Mouse (Mus musculus): ENCODE measurements around the gene Crhr2.

The Crhr2 gene

DNA sequence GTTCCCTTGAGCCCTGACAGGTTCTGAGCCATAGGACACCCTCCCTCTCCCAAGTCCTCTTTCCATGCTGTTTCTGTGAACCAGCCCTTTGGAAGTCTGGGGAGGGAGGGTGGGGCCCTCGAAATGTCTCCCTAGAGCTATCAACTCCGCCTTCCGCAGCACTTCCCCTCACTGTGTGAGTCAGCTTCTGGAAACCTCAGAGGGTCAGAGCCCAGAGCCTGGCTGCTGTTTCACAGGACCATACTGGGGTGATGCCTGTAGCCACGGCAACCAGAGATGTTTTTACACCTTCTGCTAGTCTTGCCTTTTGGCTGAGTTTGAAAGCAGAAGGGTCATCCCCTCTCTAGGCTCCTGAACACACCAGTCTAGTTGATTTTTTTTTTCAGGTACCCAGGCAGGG lies 9.8 kb downstream of the Crhr2 start:
- peak; percentile 64 for DNase-seq (ENCODE audit: low read depth, low spot score)

GRCm38 (mm10) chr6:55117325-55118109 lies 15.3 kb downstream of the Crhr2 start:
- no peak for DNase-seq (ENCODE audit: low read depth, low spot score)

- DNase-seq (ENCODE audit: low read depth, low spot score): peak; percentile 80
These were observed 24.5 kb downstream of the Crhr2 start for GRCm38 (mm10) chr6:55108358-55108757.

- no peak for DNase-seq (ENCODE audit: low read depth, low spot score)
These were observed 34.2 kb downstream of the Crhr2 start for GRCm38 (mm10) chr6:55098603-55099002.

DNA sequence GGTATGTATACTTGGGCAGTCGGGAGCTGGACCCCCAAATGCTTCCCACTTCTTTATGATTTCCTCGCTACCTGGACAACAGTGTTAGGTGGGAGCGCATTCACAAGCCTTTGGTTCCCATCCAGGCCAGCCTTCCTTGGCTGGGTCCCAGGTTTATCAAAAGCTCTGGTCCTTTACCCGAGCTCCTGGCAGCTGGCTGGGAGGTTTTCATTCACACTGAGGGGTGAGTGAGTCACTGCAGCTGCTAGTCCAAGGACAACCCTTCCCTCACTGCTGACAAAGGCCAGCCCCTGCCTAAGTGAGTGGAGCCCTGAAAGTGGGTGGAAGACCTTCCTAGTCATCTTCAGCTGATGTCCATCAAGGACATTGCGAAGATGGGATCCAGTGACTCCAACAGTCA lies 34.8 kb downstream of the Crhr2 start:
- peak; percentile 65 for DNase-seq (ENCODE audit: low read depth, low spot score)

- DNase-seq (ENCODE audit: low read depth, low spot score): no peak
These were observed 39.2 kb downstream of the Crhr2 start for GRCm38 (mm10) chr6:55093431-55094146.

DNA sequence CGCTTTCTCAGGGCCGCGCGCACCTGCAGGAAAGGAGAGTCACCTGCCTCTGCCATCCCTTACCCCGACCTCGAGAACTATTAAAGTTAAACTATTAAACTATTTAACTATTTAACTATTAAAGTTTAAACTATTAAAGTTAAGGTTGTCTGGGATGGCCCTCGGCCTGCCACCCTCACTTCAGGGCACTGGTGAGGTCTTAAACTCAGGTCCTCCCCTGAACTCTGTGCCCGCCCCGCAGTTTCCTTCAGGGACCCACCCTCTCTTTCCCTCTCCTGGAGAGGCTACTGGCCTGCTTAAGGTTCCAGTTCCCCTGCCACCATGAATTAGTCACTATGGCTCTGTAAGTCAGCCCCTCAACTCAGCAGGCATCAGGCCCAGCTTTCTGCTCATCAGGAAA lies 41.4 kb downstream of the Crhr2 start:
- DNase-seq (ENCODE audit: low read depth, low spot score): no peak

DNA sequence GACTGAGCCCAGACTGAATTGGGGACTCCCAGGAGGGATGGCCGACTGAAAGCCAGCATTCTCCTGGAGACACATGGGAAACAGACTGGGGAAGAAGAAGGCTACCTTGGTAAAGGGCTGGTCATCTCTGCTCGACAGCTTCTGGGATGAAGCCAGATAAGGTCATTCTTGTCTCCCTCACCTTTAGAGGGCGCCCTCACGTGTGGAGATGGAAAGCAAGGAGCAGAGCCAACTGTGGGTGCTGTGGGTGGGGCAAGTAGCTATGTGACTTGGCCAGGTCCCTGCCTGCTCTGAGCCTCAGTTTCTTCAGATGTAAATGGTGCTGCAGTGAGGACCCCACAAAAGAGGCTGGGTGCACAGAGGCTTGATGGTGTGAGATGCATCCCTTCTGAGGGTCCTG lies 42.2 kb downstream of the Crhr2 start:
- DNase-seq (ENCODE audit: low read depth, low spot score): no peak

- DNase-seq (ENCODE audit: low read depth, low spot score): no peak
These were observed 45.5 kb downstream of the Crhr2 start for GRCm38 (mm10) chr6:55087355-55087754.

DNA sequence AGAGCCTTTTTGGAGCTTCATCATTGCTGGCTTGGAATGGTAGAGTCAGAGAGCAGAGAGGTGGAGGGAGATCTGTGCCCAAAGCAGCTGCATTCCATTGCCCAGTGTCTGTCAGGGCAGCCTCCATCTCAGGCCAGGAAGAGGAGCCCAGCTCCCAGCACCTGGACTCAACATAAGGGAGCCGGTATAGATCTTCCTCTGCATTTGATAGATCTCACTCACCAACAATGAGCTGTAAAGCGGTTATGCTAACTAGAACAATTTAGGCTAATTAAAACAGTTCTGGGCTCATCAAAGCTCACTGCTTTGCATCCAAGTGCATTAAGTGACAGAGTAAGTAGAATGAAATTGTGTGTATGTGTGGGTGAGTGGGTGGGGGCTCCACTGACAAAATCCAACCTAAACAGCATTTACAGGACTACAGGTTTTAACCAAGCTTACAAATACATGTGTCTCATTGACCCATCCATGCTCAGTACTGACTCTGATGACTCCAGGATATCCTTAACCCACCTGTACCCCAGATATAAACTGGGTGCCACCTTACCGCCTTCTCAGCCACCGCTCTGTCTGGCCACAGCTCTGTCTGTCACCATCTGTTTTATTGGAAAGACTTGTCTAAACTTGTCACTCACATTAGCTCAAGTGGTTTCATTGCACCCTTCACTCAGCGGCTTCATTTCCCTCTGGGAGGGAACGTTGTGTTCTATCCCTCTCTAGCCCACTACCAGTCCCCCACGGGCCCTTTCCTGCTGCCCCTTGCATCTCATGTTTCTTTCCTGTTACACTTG lies 50.4 kb downstream of the Crhr2 start:
- DNase-seq (ENCODE audit: low read depth, low spot score): no peak

DNA sequence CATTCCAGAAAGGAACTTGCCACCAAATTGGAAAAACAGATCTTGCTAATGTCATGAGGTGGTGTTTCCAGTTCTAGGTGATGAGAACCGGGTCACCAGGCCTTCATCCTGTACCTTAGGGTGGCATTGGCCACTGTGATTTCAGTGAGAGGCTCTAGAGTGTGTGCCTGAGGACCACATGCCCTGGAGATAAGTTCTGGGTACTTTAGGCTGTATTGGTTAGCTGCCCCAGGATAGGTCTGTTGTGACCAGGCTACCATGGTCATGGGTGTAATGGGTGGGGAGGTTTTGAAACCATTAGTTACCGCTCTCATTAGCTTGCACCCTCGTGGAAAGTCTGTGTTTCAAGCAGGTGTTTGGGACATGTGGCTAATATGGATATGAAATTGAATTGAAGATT lies 51.4 kb downstream of the Crhr2 start:
- DNase-seq (ENCODE audit: low read depth, low spot score): no peak

GRCm38 (mm10) chr6:55076561-55077255 lies 56.1 kb downstream of the Crhr2 start:
- DNase-seq (ENCODE audit: low read depth, low spot score): no peak

DNA sequence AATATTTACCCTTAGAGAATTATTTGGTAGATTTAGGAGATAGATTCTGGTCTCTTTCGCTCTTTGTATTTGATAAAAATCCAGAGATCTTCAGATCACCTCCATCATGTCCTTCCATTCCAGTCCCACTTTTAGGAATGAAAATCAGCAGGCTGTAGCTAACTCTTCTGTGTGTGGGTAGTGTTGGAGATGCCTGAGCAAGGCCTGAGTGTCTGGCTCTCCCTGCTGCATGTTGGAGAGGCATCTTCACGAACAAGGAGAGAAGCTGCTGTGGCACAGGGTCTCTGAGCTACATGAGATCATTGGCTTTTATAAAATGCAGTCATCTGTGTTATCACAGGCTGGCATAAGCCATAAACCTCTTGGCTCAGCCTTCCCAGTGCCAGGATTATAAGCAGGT lies 66.9 kb downstream of the Crhr2 start:
- no peak for DNase-seq (ENCODE audit: low read depth, low spot score)

DNA sequence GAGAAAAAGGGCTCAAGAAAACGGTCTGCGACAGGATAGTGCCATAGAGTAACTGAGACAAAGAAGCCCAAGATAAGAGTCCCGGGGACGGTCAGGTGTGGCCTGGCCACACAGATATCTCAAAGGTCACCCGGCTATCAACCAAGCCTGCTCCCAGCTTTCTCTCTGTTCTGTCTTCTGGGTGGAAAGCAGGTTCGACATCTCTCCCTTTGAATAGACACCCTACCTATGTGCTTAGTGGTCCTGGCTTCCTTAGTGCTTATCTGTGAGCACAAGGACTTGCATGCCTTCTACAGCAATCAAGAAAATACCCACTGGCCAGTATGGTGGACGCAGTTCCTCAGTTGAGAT lies 68.4 kb downstream of the Crhr2 start:
- DNase-seq (ENCODE audit: low read depth, low spot score): no peak

DNA sequence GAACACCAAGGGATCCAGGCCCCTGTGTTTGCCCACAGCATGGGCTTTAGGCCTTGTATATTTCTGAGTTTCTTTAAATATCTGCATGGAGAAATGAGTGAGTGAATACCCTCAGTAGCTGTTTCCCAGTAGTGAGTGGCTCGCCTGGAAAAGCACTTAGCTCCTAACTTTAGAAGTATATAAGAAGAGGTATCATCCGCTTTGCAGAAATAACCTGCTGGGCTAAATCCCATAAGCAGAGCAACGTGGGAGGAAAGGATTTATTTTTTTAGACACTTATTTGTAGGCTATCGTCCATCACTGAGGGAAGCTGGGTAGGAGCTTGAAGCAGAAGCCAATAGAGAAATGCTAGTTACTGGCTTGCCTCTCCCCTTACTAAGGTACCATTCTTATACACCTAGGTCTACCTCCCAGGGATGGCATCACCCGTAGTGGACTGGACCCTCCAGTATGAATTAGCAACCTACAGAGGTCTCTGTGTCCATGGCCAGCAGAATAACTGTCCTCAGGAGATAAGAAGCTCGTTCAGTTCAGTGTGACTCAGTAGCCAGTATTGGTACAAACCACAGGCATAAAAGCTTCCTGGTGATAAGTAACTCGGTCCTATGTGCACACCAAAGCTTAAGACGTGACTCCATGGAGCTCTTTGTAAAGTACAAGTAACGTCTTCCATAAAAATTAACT lies 68.9 kb downstream of the Crhr2 start:
- DNase-seq (ENCODE audit: low read depth, low spot score): no peak

GRCm38 (mm10) chr6:55062200-55062599 lies 70.6 kb downstream of the Crhr2 start:
- no peak for DNase-seq (ENCODE audit: low read depth, low spot score)

- no peak for DNase-seq (ENCODE audit: low read depth, low spot score)
These were observed 71.5 kb downstream of the Crhr2 start for GRCm38 (mm10) chr6:55061328-55061727.

DNA sequence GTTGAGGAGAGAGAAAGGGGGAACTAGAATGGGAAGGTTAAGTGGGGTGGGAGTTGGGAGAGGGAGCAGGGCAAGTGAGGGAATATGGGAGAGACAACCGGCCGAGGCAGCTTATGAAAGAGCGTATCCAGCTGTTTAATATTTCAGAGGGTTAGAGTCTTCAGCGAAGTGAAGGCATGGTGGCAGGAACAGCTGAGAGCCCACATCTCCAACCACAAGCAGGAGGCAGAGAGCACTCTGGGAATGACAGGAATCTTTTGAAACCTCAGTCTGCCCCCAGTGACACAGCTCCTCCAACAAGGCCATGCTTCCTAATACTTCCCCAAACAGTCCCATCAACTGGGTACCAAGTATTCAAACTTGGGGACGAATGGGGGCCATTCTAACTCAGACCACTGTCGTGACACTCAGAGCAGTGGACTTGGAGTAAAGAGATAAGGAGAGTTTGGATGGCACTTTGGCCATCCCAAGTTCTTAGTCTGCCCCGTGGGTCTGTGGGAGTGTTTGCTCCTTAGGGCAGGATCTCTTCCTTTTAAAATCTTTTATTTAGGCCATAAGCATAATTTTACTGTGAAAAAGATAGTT lies 72.5 kb downstream of the Crhr2 start:
- no peak for DNase-seq (ENCODE audit: low read depth, low spot score)

DNA sequence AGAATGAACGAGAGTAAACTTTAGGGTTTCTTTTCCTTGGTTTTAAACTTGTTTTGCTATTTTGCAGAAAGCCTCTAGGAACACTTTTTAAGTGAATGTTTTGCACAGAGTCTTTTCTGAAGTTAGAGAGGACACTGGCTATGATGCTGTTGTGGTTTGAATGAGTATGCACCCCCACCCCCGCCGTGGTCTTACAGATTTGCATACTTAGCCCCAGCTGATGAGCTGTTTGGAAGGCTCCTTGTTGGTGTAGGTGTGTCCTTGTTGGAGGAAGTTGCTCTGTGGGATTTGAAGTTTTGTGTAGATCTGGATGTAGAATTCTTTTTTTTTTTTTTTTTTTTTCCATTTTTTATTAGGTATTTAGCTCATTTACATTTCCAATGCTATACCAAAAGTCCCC lies 75.4 kb downstream of the Crhr2 start:
- no peak for DNase-seq (ENCODE audit: low read depth, low spot score)

GRCm38 (mm10) chr6:55054491-55054890 lies 78.3 kb downstream of the Crhr2 start:
- DNase-seq (ENCODE audit: low read depth, low spot score): no peak

DNA sequence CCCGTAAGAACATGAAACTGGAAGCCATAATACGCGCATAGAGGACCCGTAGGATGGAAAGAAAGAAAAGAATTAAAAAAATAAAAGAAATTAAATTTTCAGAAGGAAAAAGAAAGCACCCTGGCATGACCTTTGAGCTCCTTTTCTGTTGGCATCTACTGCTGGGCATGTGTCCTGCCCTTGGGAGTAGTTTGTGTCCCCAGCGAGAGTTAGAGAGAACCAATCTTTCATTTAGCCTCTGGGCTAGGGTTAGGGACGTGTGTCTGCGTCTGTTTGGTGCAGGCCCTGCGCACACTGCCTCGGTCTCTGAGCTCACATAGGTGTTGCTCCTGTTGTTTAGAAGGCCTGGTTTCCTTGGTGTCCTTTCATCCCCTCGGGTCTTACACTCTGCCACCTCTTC lies 83.6 kb downstream of the Crhr2 start:
- no peak for DNase-seq (ENCODE audit: low read depth, low spot score)

Measured in 3T3-L1 (cell line).